Mouse (Mus musculus): ENCODE measurements around the gene Cyth3.

The Cyth3 gene

DNA sequence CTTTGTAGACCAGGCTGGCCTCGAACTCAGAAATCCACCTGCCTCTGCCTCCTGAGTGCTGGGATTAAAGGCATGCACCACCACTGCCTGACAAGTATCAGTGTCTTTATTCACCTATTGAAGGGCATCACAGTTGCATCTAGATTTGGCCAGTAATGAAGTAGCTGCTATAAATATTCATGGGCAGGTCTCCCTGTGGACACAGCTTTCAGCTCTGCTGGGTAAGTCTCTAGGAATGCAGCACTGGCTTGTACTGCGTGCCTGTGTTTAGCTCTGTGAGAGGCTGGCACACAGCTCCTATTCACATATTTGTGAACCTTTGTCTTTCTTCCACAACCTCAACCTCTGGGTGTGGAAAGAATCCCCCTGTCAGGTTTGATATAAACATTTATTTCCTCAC is 46.6 kb downstream of the Cyth3 start:
- no peak for DNase-seq (ENCODE audit: low read depth)

DNA sequence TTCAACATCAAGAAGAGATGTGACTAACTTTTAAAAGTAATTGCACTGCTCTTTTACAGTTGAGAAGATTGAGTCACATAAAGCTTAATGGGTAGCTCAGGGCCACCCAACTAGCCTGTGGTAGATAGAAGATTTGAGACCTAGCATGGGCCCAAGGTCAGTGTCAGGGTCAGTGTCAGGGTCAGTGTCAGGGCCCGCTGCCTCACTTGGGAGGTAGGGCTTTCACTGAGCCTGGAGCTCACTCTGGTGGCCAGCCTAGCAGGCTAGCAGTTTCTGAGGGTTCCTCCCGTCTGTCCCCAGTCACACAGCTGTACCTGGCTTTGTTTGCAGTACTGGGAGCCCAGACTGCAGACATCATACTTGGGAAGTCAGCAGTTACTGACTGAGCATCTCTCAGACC is 47.1 kb downstream of the Cyth3 start:
- no peak for DNase-seq (ENCODE audit: low read depth)

DNA sequence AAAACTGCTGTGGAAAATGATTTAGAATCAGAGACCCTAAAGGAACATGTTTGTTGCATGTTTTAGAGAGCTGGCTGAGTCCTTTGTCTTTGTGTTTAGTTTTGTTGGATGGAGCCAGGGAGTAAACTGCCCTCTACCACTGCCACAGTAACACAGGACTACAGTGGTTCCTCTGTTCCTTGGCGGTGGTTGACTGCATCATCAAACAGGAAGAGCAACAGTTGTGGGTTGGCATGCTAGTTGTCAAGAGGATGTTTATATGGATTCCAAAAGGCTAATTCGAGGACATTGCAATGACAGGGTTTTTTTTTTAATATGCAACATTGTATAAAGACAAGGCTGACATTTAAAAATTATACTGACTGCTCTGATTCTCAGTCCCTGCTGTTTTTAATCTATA is 47.6 kb downstream of the Cyth3 start:
- DNase-seq (ENCODE audit: low read depth), result no peak

DNA sequence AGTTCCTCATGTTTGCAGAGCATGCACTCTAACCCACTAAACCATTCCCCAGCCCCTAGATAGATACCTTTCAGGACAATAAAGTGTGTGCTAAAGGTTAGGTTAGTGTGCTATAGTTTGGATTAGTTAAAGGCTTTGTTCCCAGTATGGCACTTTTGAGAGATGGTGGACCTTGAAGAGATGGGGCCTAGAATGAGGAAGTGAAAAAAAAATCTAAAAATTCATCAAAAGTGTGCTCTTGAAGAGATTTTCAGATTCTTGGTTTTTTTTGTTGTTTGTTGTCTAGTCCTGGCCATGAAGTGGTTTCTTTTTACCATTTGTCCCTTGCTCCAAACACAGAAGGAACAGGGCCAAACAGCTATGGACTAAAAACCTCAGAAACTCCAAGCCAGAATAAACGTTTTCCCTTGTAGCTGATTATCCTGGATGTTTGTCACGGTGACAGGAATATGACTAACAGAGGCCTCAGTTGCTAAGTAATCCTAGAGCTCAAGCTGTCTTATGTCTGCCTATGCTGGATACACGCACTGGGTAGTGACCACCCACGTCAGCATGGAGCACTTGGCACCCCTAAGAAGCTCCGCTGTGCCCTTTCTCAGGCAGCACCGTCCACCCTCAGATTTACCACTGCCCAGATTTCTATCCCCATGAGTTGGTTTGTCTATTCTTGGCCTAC is 48.6 kb downstream of the Cyth3 start:
- DNase-seq (ENCODE audit: low read depth), result no peak

DNA sequence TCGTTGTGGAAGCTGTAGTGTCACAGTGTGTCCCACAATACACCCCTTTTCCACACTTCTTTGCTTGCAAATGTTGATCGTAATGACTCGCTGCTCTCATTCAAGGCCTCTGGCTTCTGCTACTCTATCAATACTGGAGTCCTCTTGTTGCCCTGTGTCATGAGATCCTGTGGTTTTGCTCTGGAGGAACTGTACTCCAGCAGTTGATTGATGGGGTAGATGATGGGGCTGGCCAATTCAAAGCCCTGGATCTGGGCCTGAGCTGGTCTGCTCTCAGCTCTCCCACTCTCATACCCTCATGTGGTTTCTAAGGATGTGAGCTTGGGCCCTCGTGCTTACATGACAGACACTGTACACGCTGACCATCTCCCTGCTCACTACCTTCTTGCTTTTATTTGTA is 52.3 kb downstream of the Cyth3 start:
- DNase-seq (ENCODE audit: low read depth), result no peak

DNA sequence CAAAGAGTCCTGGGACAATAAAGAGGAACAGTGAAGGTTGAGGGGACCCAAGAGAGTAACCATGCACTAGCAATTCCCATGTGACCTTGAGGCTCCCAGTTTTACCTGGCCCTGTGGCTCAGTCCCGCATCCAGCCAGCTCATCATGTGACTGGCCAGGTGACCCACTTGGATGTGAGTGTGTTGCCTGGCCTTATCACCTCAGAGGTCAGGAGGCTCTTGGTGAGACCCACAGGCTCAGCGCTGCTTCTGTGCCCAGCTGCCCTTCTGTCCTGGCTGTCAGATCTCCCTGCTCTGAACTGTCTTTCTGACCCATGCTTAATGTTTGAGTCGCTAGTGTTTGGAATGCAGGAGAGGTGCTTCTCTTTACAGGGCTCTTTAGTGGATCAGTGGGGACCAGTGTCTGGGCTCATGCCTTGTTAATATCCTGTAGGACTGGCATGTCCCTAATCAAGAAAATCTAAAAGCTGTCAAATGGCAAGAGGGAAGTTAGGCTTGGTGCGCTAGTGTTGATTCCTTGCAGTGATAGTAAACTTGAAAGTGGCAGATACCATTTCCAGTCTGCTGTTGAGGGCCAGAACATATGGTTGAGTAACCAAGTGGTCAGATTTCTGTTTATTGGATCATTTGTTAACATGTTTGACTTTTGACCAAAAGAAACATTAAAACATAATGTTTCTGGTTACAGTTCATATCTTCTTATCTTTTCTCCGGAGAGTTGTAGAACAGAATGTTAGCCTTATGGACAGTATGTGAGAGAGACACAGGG is 54.2 kb downstream of the Cyth3 start:
- DNase-seq (ENCODE audit: low read depth), result no peak

DNA sequence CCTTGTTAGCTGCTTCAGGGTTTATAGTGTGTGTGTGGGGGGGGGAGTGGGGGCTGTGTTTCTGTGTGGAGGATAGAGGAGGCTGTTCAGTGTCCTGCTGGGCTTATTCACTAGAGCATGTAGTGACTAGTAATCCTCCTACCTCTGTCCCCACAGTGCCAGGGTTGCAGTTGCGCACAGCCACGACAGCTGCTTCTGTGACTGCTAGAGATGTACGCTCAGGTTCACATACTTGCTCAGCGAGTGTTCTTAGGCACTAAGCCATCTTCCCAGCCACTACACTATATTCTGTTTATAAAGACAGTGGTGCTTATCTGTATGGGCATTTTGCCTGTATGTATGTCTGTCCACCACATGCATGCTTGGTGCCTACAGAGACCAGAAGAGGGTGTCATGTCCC is 55.1 kb downstream of the Cyth3 start:
- DNase-seq (ENCODE audit: low read depth), result no peak

DNA sequence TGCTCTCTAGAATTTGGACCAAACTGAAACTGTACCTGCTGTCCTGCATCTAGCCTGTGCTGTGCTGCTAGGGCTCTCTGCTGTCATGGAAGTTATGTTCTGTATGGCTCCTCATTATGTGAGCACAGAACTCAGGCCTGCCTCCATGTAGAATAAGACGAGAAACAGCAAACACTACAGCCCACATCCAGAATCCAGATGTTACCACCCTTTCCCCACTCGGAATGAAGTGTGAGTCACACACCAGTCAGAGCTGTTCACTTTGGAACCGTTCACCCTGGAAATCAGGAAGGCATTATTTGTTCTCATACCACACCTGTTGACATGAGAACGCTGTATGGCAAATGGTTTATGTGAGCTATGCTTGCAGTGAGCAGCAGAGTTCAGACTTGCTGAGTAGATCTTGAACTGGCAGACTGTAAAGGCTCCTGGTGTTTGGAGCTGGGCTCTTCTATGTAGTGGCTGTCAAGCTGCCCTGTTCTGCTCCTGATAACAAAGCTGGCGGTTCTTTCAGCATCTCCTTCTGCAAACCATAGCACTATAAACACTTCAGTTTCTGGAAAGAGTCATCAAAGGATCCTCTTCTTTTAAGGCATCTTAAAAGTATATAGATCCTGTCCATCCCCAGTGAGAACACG is 56.5 kb downstream of the Cyth3 start:
- DNase-seq (ENCODE audit: low read depth), result no peak

DNA sequence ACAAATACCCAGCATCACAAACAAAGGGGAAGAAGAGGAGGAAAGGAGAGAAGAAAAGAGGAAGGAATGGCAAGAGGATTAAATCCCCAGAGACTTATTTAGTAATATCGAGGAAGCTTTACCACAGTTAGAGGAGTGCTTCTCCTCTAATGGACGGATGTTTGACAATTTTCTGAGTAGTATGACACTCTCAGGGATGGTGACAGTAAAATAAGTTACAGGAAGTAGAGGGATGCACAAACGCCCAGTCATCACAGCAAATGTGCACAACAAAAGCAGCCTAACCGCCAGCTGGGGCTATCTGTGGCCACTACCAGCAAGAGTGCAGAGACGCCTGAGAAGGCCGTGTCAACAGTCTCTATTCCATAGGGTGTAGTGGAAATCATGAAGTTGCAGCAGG is 57.4 kb downstream of the Cyth3 start:
- no peak for DNase-seq (ENCODE audit: low read depth)

DNA sequence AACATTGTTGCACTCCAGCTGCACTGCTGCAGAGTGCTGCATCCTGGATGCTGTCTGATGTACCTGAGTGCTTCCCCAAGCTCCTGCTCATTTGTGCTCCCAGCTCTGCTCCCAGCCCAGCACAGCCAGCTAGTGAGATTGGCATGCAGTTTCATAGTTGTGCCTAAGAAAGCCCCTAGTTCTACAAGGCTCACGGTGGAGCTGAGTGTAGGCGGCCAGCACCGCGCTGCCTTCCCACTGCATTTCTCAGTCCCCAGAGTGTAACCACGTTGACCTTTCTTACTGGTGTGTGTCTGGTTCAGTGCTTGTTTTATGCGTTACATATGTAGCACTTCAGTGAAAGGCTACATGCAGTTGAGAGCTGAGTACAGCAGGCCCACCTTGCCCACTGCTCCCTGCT is 61.4 kb downstream of the Cyth3 start:
- no peak for DNase-seq (ENCODE audit: low read depth)

DNA sequence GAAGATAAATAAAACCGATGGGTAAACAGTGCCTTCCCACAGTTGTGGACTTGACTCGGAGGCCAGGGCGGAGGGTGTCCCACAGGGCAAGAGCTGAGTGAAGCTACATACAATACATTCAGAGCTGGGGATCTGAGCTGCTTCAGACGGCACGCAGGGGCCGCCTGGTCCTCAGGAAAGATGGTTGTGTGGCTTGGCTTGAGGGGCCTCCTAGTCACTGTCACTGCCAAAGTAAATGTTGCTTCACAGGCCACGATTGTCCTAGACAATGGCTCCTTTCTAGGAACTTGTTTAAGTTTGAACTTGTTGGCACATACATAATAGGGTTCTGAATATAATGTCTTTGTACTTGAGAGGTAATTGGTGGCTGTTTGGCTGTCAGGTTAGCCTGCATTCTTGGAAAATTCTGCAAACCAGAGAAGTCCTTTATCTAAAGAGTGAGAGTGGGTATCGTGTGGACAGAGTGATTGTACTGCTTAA is 62.7 kb downstream of the Cyth3 start:
- DNase-seq (ENCODE audit: low read depth), result no peak

DNA sequence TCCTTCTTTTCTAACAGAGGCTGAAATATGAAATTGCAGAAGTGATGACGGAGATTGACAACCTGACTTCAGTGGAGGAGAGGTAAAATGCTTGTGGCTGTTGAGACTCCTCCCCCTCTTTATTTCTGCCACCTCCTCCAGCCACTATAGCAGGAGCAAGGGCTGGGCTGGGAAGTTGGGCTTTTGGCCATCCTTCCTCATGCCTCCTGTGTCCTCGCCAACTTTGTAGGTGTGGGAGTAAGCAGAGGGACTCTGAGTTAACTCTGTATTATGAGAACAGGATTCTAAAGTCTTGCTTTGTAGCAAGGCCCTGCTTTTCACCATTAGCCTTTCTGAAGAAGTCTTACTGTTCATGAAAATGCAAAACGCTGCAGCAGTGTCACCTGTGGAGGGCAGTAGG is 64.2 kb downstream of the Cyth3 start:
- DNase-seq (ENCODE audit: low read depth), result no peak

DNA sequence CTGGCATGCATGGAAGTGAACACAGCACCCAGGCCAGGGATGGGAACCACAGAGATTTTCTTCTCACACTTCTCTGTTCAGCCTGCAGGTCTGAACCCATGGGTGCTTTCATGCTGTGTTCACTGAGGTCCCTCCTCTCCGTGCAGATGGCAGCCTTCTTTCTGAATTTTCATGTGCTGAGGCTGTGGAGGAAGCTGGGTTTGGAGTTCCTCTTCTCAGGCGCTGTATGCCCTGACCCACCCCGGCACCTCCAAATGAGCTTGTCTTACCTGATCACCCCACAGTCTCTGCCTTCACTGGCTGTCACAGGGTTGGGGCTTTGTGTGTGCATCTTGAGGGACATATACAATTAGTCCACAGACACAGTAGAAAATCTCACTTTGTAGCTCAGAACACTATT is 65.3 kb downstream of the Cyth3 start:
- no peak for DNase-seq (ENCODE audit: low read depth)

DNA sequence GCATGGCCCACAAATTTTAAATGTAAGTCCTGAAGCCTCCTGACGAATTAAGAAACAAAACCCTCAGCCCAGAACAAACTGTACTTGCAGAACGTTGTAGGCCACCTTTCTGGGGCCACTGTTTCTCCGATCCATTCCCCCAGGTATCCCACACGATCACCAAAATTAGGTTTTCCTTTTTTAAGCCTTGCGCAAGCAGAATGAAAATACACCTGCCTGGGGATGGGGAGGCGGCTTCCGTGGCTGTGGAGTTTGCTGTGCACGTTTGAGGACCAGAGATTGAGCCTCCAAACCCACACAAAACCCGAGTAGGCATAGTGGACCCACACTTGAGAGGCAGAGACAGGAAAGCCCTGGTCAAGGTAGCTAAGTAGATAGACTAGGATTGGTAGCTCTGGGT is 68.1 kb downstream of the Cyth3 start:
- no peak for DNase-seq (ENCODE audit: low read depth)

DNA sequence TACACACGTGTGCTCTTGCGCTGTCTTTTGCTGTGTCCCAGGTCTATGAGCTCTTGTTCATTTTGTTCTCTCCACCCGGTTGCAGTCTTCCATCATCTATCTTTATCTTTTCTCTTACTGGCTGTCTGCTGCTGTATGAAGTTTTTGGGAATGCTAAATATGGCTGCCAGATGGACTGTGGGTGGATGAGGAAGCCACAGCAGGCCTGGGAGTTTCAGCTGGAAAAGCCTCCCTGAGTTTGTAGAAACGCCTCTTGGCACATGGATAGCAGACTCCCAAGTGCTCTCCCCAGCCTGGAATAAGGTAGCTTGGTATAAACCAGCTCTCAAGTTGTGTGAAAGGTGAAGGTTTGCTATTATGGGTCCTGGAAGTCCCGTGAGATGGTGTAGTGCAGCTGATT is 68.7 kb downstream of the Cyth3 start:
- no peak for DNase-seq (ENCODE audit: low read depth)

DNA sequence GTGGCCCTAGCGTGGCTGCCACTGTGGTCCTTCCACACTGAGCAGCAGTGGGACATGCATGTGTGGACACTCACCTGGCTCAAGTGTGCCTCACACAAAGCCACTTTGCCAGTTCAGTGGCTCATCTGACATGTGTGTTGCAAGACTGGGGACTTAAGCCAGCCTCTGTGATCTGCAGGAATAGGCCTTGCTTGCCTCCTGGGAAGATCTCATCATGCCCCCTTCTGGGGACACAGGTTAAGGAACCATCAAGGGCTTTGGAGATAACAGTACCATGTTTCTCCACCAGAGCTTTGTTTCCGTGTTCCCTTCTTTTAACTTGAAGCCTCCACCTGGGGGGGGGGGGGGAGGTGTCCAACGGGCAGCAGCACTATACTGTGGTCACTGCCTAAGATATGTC is 74.1 kb downstream of the Cyth3 start:
- DNase-seq (ENCODE audit: low read depth), result no peak

DNA sequence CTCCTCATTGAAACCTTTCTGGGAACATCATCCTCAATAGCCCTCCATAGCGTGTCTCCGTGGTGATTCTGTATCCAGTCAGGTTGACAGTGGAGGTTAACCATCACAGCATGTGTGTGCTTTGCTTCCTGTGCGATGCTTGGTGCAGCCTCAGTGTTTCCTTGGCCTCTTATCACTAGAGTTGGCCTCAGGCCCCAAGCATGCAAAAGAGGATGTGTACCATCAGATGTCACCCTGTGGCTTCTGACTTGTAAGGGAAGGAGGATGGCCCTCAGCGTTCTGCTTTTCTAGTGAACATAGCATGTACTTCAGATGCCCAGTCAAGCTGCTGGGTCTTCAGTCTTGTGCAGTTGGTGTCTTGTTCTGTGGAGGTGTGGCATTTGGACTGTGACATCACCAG is 76.2 kb downstream of the Cyth3 start:
- DNase-seq (ENCODE audit: low read depth), result no peak

DNA sequence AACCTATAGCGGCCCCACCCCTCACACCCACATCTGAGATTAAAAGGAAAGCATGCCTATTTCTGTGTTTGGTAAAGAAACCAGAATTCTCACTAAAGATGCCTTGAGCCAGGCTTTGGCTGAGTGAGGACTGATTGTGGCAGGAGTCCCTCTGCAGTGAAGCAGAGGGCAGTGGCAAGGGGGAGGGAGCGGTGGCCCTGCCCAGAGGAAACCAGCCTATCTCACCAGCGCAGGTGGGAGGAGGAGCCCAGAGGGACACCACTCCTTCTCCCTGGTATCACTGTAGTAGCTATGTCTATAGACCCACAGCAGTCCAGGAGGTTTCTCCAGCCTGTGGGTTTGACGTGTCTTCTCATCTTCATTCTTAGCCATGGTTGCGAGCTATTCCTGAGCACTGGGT is 78.0 kb downstream of the Cyth3 start:
- no peak for DNase-seq (ENCODE audit: low read depth)

DNA sequence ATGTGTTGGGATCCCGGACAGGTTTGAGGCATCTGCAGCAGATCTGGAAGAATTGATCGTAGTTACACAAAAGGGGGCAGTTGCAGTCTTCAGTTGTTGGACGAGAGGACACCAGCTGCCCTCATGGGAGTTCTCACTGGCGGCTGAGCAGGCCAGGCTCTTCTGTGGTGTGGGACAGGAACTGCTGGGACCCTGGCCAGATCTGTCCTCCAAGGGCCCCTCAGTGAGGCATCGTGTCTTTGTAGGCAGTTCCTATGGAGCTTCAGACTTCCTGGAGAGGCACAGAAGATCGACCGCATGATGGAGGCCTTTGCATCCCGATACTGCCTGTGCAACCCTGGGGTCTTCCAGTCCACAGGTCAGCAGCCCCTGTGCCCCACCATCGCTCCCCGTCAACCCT is 78.8 kb downstream of the Cyth3 start:
- DNase-seq (ENCODE audit: low read depth), result no peak

DNA sequence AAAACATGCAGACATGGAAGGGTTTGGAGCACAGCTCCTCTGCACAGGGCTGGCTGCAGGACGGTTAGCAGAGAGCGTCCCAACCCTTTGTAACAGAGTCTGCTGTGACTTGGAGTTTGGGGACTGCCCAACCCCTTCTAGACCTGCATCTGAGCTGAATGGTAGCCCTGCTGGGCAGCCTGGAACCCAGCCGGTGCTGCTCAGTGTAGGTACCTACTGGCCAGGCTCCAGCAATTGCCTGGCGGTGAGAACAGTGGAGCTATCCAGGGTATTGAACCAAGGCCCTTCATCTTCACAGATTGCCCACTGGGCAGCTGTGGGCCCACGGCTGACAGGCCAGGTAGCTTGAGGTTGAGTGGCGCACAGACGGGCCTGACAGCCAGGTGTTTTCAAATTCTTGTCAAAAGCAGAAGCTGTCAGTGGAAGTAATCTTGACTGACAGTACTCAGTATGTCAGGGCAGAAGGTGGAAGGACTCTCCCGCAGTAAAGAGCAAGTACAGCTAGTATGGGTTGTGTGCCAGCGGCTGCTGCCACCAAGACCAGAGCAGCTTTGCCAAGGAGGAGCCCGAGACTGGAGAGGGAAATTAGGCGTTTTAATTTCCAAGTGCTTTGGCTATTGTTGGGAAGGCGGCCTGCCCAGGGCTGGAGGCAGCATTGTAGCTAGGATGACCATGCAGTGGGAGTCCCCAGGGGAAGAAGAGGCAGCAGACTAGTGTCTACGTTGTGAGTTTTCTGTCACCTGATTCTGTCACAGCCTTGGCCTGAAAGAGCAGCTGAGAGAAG is 82.8 kb downstream of the Cyth3 start:
- DNase-seq (ENCODE audit: low read depth), result no peak

DNA sequence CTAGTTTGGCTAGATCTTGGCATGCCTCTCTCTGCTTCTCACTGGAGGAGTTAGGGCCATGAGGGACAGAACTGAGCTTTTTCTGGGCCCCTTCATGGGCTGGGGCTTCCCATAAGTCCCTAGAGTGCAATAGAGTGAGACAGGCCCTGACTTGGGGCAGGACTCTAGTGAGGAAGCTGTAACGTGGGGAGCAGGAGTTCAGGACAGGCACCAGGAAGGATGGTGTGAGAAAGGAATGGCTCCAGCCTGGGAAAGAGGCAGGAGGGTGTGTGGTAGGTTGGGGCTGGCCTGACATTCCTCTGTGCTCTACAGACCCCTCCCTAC is 83.4 kb downstream of the Cyth3 start:
- DNase-seq (ENCODE audit: low read depth), result no peak

DNA sequence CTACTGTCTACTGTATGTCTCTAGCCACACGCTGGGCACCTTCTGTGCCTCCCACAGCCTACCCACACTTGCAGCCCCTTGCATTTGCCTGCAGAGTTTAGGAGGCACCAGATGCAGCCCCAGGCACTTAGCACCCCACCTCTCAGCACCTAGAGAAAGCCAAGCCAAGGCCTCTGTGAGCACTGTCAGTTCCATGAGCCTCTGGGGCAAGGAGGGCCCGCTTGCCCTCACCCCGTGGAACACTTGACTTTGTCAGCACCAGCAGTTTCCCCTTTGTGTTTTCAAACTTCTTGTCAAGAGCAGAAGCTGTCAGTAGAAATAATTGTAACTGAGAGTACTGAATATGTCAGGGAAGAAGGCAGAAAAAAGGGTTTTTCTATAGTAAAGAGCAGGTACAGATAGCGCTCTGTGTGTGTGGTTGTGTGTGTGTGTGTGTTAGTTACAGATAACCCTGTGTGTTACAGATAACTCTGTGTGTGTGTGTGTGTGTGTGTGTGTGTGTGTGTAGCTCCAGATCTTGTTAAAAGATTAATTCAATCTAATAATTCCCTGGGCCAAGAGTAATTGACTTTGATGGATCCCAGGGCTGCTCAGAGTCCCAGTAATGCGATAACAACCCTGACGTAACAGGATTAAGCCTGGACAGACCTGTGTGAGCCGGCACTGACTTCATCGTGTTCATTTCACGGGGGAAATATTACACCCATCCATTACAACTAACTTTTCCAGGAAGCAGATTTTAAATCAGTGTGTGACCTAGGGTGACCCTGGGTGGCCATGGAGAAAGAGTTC is 84.0 kb downstream of the Cyth3 start:
- DNase-seq (ENCODE audit: low read depth), result no peak

Data from c-Kit-positive CD71-negative TER-119-negative erythroid progenitor cells, embryonic 14.5 days (primary cell).